Mouse (Mus musculus) G1E (cell line): Measurements from ENCODE around the gene Asl.

Experiments
- CTCF ChIP-seq: IDR thresholded peaks from 2 replicates; pipeline ENCODE4 v1.5.1; 2012; ENCODE audit warnings: low read depth, low read length, inconsistent platforms, mixed read lengths
- GATA1 ChIP-seq: IDR thresholded peaks from 2 replicates; pipeline ENCODE4 v1.6.1; 2012; ENCODE audit warnings: borderline replicate concordance, low read length, inconsistent platforms, mixed read lengths
- GATA2 ChIP-seq: IDR thresholded peaks from 2 replicates; pipeline ENCODE4 v1.6.1; 2012; ENCODE audit warnings: low read depth, low read length, inconsistent platforms, borderline replicate concordance
- POLR2AphosphoS5 ChIP-seq: IDR thresholded peaks from 2 replicates; pipeline ENCODE4 v1.6.1; 2012; ENCODE audit warnings: low read depth, low read length, inconsistent platforms; ENCODE audit not compliant: insufficient replicate concordance
- TAL1 ChIP-seq: conservative IDR thresholded peaks from 2 replicates; pipeline ENCODE4 v1.6.1; 2012; ENCODE audit warnings: low read depth, low read length, inconsistent platforms, mixed read lengths

DNA sequence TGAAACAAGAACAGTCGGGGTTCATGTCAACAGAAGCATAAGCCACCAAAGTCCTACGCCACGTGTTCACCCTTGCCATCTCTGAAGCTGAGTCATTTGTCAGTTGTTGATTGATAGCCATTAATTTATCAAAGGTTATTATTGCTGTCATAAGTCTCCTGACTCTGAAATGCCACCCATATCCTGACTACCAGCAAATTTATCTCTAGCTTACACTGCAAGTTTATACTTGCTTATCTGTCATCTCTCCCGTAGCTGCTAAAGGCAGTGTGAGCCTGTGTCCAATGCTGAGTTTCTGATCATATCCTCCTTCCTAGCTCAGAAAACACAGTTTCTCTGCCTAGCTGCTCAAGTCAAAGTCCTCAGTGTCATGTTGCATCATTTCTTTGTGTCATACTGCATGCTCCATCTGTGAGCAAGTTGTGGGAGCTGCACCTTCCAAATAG lies 54.2 kb downstream of the Asl start:
- TF ChIP-seq CTCF (no peak), GATA1 (no peak), POLR2AphosphoS5 (no peak), TAL1 (peak; percentile 66), GATA2 (peak; percentile 80; the same call in 1 of the 2 replicates)
